Mouse (Mus musculus): ENCODE measurements around the gene Dgcr6. TPM values are rescaled to one million over a fixed set of nuclear protein-coding genes. Genes with fewer than 3 reads are reported as not detected.

Dgcr6 gene
- polyA plus RNA-seq, 1 experiment from 2014 or later: 79.8 TPM

DNA sequence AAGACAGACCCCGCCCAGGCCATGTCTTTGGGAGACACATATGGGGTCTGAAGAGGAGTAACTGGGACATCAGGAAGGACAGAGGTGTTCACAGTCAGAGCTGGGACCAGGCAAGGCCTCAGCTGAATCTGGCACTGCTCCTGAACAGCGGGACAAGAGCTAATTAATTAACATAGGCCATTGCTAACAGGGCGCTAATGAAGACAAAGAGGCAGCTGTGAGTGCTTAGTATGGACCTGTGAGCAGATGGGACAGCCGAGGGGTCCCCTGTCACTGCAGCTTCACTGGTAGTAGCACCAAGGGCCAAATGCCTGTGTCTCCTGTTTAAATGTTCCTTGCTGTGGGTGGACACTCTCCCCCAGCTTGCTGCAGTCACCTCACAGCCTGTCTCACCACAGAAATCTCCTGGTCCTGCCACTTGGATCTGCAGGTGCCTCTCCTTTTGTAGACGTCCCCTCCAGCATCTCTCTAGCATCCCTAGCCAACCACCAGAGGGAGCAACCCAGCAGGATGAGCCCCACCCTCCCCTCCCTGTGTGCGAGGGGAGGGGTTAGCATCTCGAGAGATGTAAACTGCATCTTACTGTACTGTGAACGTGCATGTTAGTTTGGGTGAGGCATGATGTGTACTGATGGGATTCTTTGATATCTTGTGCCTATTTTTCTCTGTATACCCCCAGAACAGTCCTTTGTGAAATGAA lies 66.5 kb downstream of the Dgcr6 start:
- 29% methylated on average over 8 of the region's 8 CpGs for WGBS
- no peak for ATAC-seq (replicated peaks; ENCODE audit: low FRiP score)

More for the DNA sequence above, 66.5 kb downstream of the Dgcr6 start:
- Histone ChIP-seq H3K9ac (ENCODE audit: low read depth, low read length) (no peak overlapping the region), H3K4me3 (ENCODE audit: low read depth, low read length) (no peak overlapping the region), H3K27me3 (replicated peaks; ENCODE audit: control insufficient read depth, insufficient read depth, low read length) (no peaks in the 10 kb centered on the region; the same call in 1 of the 2 replicates), H3K4me1 (replicated peaks; ENCODE audit: control insufficient read depth, insufficient read depth, low read length) (no peaks in the 10 kb centered on the region), H3K27ac (ENCODE audit: low read depth, low read length) (no peak overlapping the region), H3K9me3 (ENCODE audit: control insufficient read depth, low read length) (no peaks in the 10 kb centered on the region), H3K36me3 (ENCODE audit: control insufficient read depth, insufficient read depth, low read length) (no peaks in the 10 kb centered on the region), H3K4me2 (no peak overlapping the region)
- DNase-seq (ENCODE audit: low spot score): no peak

Other genes starting within 250 kb of the Dgcr6 start
- not detected in 2 replicates for gene B830017H08Rik, start 219.7 kb upstream of the Dgcr6 start, polyA plus RNA-seq (2014; fragmentation: Nextera tagmentation; extraction: Ambion mirVana)
- gene Car15, start 214.5 kb upstream of the Dgcr6 start, polyA plus RNA-seq (2014; fragmentation: Nextera tagmentation; extraction: Ambion mirVana): 1.1 and 1.9 TPM in 2 replicates
- gene Gm20518, start 161.2 kb upstream of the Dgcr6 start, polyA plus RNA-seq (2014; fragmentation: Nextera tagmentation; extraction: Ambion mirVana): 0.18 and 0.25 TPM in 2 replicates
- gene Tssk1, start 158.6 kb upstream of the Dgcr6 start, polyA plus RNA-seq (2014; fragmentation: Nextera tagmentation; extraction: Ambion mirVana): not detected in 2 replicates
- gene Dgcr2, start 154.3 kb upstream of the Dgcr6 start, polyA plus RNA-seq (2014; fragmentation: Nextera tagmentation; extraction: Ambion mirVana): 47.9 and 52.9 TPM in 2 replicates
- gene Tssk2, start 154.2 kb upstream of the Dgcr6 start, polyA plus RNA-seq (2014; fragmentation: Nextera tagmentation; extraction: Ambion mirVana): 0.12 TPM in 1 of 2 replicates, not detected in the other
- 24.4 and 26.4 TPM in 2 replicates for gene Ess2, start 141.5 kb upstream of the Dgcr6 start, polyA plus RNA-seq (2014; fragmentation: Nextera tagmentation; extraction: Ambion mirVana)
- 0.21 and 0.29 TPM in 2 replicates for gene Gsc2, start 137.8 kb upstream of the Dgcr6 start, polyA plus RNA-seq (2014; fragmentation: Nextera tagmentation; extraction: Ambion mirVana)
- 138 and 140 TPM in 2 replicates for gene Slc25a1, start 124.6 kb upstream of the Dgcr6 start, polyA plus RNA-seq (2014; fragmentation: Nextera tagmentation; extraction: Ambion mirVana)
- not detected in 2 replicates for gene Vpreb2, start 72.4 kb upstream of the Dgcr6 start, polyA plus RNA-seq (2014; fragmentation: Nextera tagmentation; extraction: Ambion mirVana)
- 16.5 and 19.1 TPM in 2 replicates for gene Prodh, start 37.3 kb downstream of the Dgcr6 start, polyA plus RNA-seq (2014; fragmentation: Nextera tagmentation; extraction: Ambion mirVana)
- 0.96 and 1.1 TPM in 2 replicates for gene Rtn4r, start 74.8 kb downstream of the Dgcr6 start, polyA plus RNA-seq (2014; fragmentation: Nextera tagmentation; extraction: Ambion mirVana)
- not detected in 2 replicates for gene Ccdc188, start 165.0 kb downstream of the Dgcr6 start, polyA plus RNA-seq (2014; fragmentation: Nextera tagmentation; extraction: Ambion mirVana)
- 7.7 and 7.8 TPM in 2 replicates for gene Zdhhc8, start 182.3 kb downstream of the Dgcr6 start, polyA plus RNA-seq (2014; fragmentation: Nextera tagmentation; extraction: Ambion mirVana)
- 127 and 130 TPM in 2 replicates for gene Trmt2a, start 195.8 kb downstream of the Dgcr6 start, polyA plus RNA-seq (2014; fragmentation: Nextera tagmentation; extraction: Ambion mirVana)
- 943 and 989 TPM in 2 replicates for gene Ranbp1, start 195.9 kb downstream of the Dgcr6 start, polyA plus RNA-seq (2014; fragmentation: Nextera tagmentation; extraction: Ambion mirVana)
- gene Gm49776, start 205.5 kb downstream of the Dgcr6 start, polyA plus RNA-seq (2014; fragmentation: Nextera tagmentation; extraction: Ambion mirVana): 1.5 and 4.1 TPM in 2 replicates
- 29.0 and 30.8 TPM in 2 replicates for gene Dgcr8, start 236.4 kb downstream of the Dgcr6 start, polyA plus RNA-seq (2014; fragmentation: Nextera tagmentation; extraction: Ambion mirVana)